Mouse (Mus musculus) v-Abl transformed pro-B cells (cell line): Measurements from ENCODE around the gene Arhgef17.

ENCODE experiments used
- in situ Hi-C, 2 experiments: fragments of 400-800 bp; cut with MboI; formaldehyde crosslinking; loops; one replicate each; pipeline ENCODE4 v1.15.1; 2025; ENCODE audit not compliant: unreplicated experiment in 2 of 2

Arhgef17 gene

DNA sequence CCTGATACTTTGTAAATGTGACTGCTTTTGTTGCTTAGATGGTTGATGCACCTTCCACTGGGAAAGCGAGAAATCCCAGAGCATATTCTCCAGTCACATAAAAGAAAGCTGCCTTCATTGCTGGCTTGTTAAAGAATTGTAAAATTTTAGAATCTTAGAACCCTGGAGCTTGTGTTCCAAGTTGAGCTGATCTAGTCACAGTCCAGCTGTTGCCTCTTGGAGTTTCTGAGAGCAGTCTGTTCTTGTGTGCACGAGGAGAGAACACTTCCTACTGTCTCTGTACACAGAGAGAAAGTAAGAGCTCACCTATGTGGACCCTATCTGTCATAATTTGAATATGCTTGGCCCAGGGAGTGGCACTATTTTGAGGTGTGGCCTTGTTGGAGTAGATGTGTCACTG, 103.4 kb downstream of the Arhgef17 start:
- in situ Hi-C loops = no loop called here

DNA sequence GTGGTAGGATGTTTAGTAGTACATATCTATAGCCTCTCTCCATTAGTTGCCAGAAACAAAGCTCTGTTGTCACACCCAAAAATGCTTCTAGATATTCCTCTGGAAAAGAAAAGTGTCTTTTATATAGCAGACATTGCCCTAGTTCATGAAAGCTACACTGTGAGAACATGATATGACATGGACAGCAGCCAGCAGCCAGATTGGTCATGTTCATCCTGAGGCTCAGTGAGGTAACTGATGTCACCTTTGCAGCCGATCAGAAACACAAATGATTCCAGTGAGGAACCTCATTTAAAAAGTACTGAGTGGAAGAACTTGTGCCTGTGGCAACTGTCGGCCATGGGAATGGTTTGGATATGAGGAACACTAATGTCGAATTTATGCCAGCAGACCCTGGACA, 107.2 kb downstream of the Arhgef17 start:
- in situ Hi-C loops = no loop called here
